Mouse (Mus musculus) NIH3T3 (cell line): ENCODE data around the gene Mn1.

Experiments used
- DNase-seq: peaks from one replicate; pipeline ENCODE4 v3.0.0-alpha.2; 2012; ENCODE audit warnings: low read depth

Mn1 gene

GRCm38 (mm10) chr5:111409412-111410044, 7.6 kb upstream of the Mn1 start:
- DNase-seq = peak; percentile 40

- DNase-seq = no peak
Measured at GRCm38 (mm10) chr5:111410665-111411064, 6.5 kb upstream of the Mn1 start.

GRCm38 (mm10) chr5:111414192-111414591, 3.0 kb upstream of the Mn1 start:
- peak; percentile 94 for DNase-seq

- DNase-seq = no peak
Measured at GRCm38 (mm10) chr5:111414770-111415249, 2.4 kb upstream of the Mn1 start.

GRCm38 (mm10) chr5:111415575-111415974, 1.6 kb upstream of the Mn1 start:
- DNase-seq = no peak

GRCm38 (mm10) chr5:111416048-111416447, 1.1 kb upstream of the Mn1 start:
- peak; percentile 60 for DNase-seq

- DNase-seq = peak; percentile 66
Measured at GRCm38 (mm10) chr5:111417378-111418131, 393 bp downstream of the Mn1 start.

GRCm38 (mm10) chr5:111418202-111419120, 1.3 kb downstream of the Mn1 start:
- DNase-seq = peak; percentile 77

- peak; percentile 66 for DNase-seq
Measured at GRCm38 (mm10) chr5:111419121-111419881, 2.1 kb downstream of the Mn1 start.

GRCm38 (mm10) chr5:111420011-111420691, 3.0 kb downstream of the Mn1 start:
- peak; percentile 60 for DNase-seq

GRCm38 (mm10) chr5:111420896-111421295, 3.7 kb downstream of the Mn1 start:
- no peak for DNase-seq

- DNase-seq = peak; percentile 44
Measured at GRCm38 (mm10) chr5:111421424-111421823, 4.3 kb downstream of the Mn1 start.

GRCm38 (mm10) chr5:111422058-111422800, 5.1 kb downstream of the Mn1 start:
- DNase-seq = peak; percentile 70

- no peak for DNase-seq
Measured at GRCm38 (mm10) chr5:111423011-111423410, 5.8 kb downstream of the Mn1 start.

GRCm38 (mm10) chr5:111423616-111424015, 6.5 kb downstream of the Mn1 start:
- DNase-seq = no peak

- DNase-seq = no peak
Measured at GRCm38 (mm10) chr5:111425813-111426212, 8.7 kb downstream of the Mn1 start.

- DNase-seq = no peak
Measured at GRCm38 (mm10) chr5:111426249-111426648, 9.1 kb downstream of the Mn1 start.

- no peak for DNase-seq
Measured at GRCm38 (mm10) chr5:111428882-111429281, 11.7 kb downstream of the Mn1 start.

- no peak for DNase-seq
Measured at GRCm38 (mm10) chr5:111429726-111430125, 12.6 kb downstream of the Mn1 start.

- no peak for DNase-seq
Measured at GRCm38 (mm10) chr5:111431007-111431730, 14.0 kb downstream of the Mn1 start.
